Mouse (Mus musculus): ENCODE measurements around the gene Tgfb1i1. TPM values are rescaled to one million over a fixed set of nuclear protein-coding genes. Genes with fewer than 3 reads are reported as not detected.
A peak's percentile ranks its signal among the peaks of the same experiment; 100 is the strongest.

The Tgfb1i1 gene
- total and polyA plus RNA-seq, 2 experiments from 2014 or later, result 93.8 to 112 TPM

GRCm38 (mm10) chr7:128244410-128245025 lies 2.1 kb upstream of the Tgfb1i1 start:
- peaks cover 60% of the 10 kb centered on the region for H3K36me3 ChIP-seq (replicated peaks; ENCODE audit: control insufficient read depth, insufficient read depth, low read length)
- TF ChIP-seq EP300 (IDR thresholded peaks at IDR 0.05; ENCODE audit: low read depth), result no peak
- no peak for TF ChIP-seq CTCF (IDR thresholded peaks at IDR 0.05; ENCODE audit: low read depth)
- no peak overlapping the region; the same call in 1 of the 2 replicates for H3K9ac ChIP-seq (replicated peaks; ENCODE audit: low read depth, low read length)
- H3K27me3 ChIP-seq (ENCODE audit: control insufficient read depth, insufficient read depth, low read length), result no peaks in the 10 kb centered on the region
- no peak overlapping the region for H3K27ac ChIP-seq (ENCODE audit: low read depth)
- ATAC-seq (ENCODE audit: insufficient read depth, low read depth), result no peak
- no peak for DNase-seq (ENCODE audit: low spot score)
- peaks cover 18% of the 10 kb centered on the region for H3K4me1 ChIP-seq (ENCODE audit: control insufficient read depth, insufficient read depth)
- no peak overlapping the region for H3K4me3 ChIP-seq (ENCODE audit: low read depth, low read length)
- no peak overlapping the region for H3K4me2 ChIP-seq (ENCODE audit: low read depth, low read length)
- WGBS, result 92% methylated on average over 18 of the region's 18 CpGs
- H3K9me3 ChIP-seq (replicated peaks; ENCODE audit: control insufficient read depth, low read length), result no peaks in the 10 kb centered on the region

GRCm38 (mm10) chr7:128245547-128245946 lies 1.1 kb upstream of the Tgfb1i1 start:
- Histone ChIP-seq H3K4me2 (ENCODE audit: low read depth, low read length) (peak overlapping the region; percentile 76), H3K36me3 (replicated peaks; ENCODE audit: control insufficient read depth, insufficient read depth, low read length) (peaks cover 59% of the 10 kb centered on the region), H3K27ac (ENCODE audit: low read depth) (peak overlapping the region; percentile 96), H3K27me3 (ENCODE audit: control insufficient read depth, insufficient read depth, low read length) (no peaks in the 10 kb centered on the region), H3K9ac (replicated peaks; ENCODE audit: low read depth, low read length) (no peak overlapping the region), H3K9me3 (replicated peaks; ENCODE audit: control insufficient read depth, low read length) (no peaks in the 10 kb centered on the region), H3K4me1 (ENCODE audit: control insufficient read depth, insufficient read depth) (peaks cover 18% of the 10 kb centered on the region), H3K4me3 (ENCODE audit: low read depth, low read length) (no peak overlapping the region)
- ATAC-seq (ENCODE audit: insufficient read depth, low read depth) (no peak), DNase-seq (ENCODE audit: low spot score) (no peak)
- WGBS, result 79% methylated on average over 4 of the region's 4 CpGs
- TF ChIP-seq CTCF (IDR thresholded peaks at IDR 0.05; ENCODE audit: low read depth) (no peak), EP300 (IDR thresholded peaks at IDR 0.05; ENCODE audit: low read depth) (no peak)

GRCm38 (mm10) chr7:128247443-128247842 lies 831 bp downstream of the Tgfb1i1 start:
- Histone ChIP-seq H3K4me1 (ENCODE audit: control insufficient read depth, insufficient read depth) (peaks cover 18% of the 10 kb centered on the region), H3K9me3 (replicated peaks; ENCODE audit: control insufficient read depth, low read length) (no peaks in the 10 kb centered on the region), H3K9ac (replicated peaks; ENCODE audit: low read depth, low read length) (peak overlapping the region; percentile 92), H3K4me2 (ENCODE audit: low read depth, low read length) (peak overlapping the region; percentile 76), H3K36me3 (replicated peaks; ENCODE audit: control insufficient read depth, insufficient read depth, low read length) (peaks cover 55% of the 10 kb centered on the region), H3K4me3 (ENCODE audit: low read depth, low read length) (peak overlapping the region; percentile 82), H3K27ac (ENCODE audit: low read depth) (peak overlapping the region; percentile 96), H3K27me3 (ENCODE audit: control insufficient read depth, insufficient read depth, low read length) (no peaks in the 10 kb centered on the region)
- ATAC-seq (ENCODE audit: insufficient read depth, low read depth) (peak; percentile 75), DNase-seq (ENCODE audit: low spot score) (peak; percentile 88)
- under 1% methylated on average over 13 of the region's 13 CpGs for WGBS
- TF ChIP-seq EP300 (IDR thresholded peaks at IDR 0.05; ENCODE audit: low read depth), result no peak
- TF ChIP-seq CTCF (IDR thresholded peaks at IDR 0.05; ENCODE audit: low read depth), result peak; percentile 73

- no peaks in the 10 kb centered on the region for H3K27me3 ChIP-seq (ENCODE audit: control insufficient read depth, insufficient read depth, low read length)
- WGBS, result 52% methylated on average over 10 of the region's 10 CpGs
- H3K4me2 ChIP-seq (ENCODE audit: low read depth, low read length), result peak overlapping the region; percentile 76
- H3K9ac ChIP-seq (replicated peaks; ENCODE audit: low read depth, low read length), result peak overlapping the region; percentile 92
- no peak for TF ChIP-seq EP300 (IDR thresholded peaks at IDR 0.05; ENCODE audit: low read depth)
- no peak for ATAC-seq (ENCODE audit: insufficient read depth, low read depth)
- H3K9me3 ChIP-seq (replicated peaks; ENCODE audit: control insufficient read depth, low read length), result no peaks in the 10 kb centered on the region
- peak overlapping the region; percentile 82 for H3K4me3 ChIP-seq (ENCODE audit: low read depth, low read length)
- H3K36me3 ChIP-seq (replicated peaks; ENCODE audit: control insufficient read depth, insufficient read depth, low read length), result peaks cover 56% of the 10 kb centered on the region
- H3K27ac ChIP-seq (ENCODE audit: low read depth), result no peak overlapping the region
- DNase-seq (ENCODE audit: low spot score), result no peak
- peaks cover 18% of the 10 kb centered on the region for H3K4me1 ChIP-seq (ENCODE audit: control insufficient read depth, insufficient read depth)
These were observed 1.8 kb downstream of the Tgfb1i1 start for GRCm38 (mm10) chr7:128248081-128249042.

GRCm38 (mm10) chr7:128249998-128250397 lies 3.4 kb downstream of the Tgfb1i1 start:
- Histone ChIP-seq H3K4me2 (ENCODE audit: low read depth, low read length) (no peak overlapping the region), H3K4me1 (ENCODE audit: control insufficient read depth, insufficient read depth) (peaks cover 18% of the 10 kb centered on the region), H3K9me3 (replicated peaks; ENCODE audit: control insufficient read depth, low read length) (no peaks in the 10 kb centered on the region), H3K4me3 (ENCODE audit: low read depth, low read length) (no peak overlapping the region), H3K27me3 (ENCODE audit: control insufficient read depth, insufficient read depth, low read length) (no peaks in the 10 kb centered on the region), H3K36me3 (replicated peaks; ENCODE audit: control insufficient read depth, insufficient read depth, low read length) (peaks cover 53% of the 10 kb centered on the region), H3K9ac (replicated peaks; ENCODE audit: low read depth, low read length) (no peak overlapping the region), H3K27ac (ENCODE audit: low read depth) (no peak overlapping the region)
- DNase-seq (ENCODE audit: low spot score), result no peak
- WGBS, result 78% methylated on average over 5 of the region's 5 CpGs
- TF ChIP-seq EP300 (IDR thresholded peaks at IDR 0.05; ENCODE audit: low read depth), result no peak
- no peak for TF ChIP-seq CTCF (IDR thresholded peaks at IDR 0.05; ENCODE audit: low read depth)
- no peak for ATAC-seq (ENCODE audit: insufficient read depth, low read depth)
